Mouse (Mus musculus): Measurements from ENCODE around the gene Slc44a4.
"Not testable (repeated sequence)": the region's sequence is repeated elsewhere in the genome, so short reads cannot be mapped to it uniquely, and the experiment has no call there.

The Slc44a4 gene

GRCm38 (mm10) chr17:34959130-34959778 is 45.0 kb downstream of the Slc44a4 start, which contains the start of gene Hspa1b:
Gene Hspa1b, minus strand, starts transcription at chr17:34959238.
- CTCF ChIA-PET = not testable (repeated sequence)

GRCm38 (mm10) chr17:34959881-34960515 is 45.7 kb downstream of the Slc44a4 start:
- CTCF ChIA-PET = interaction anchor here (0.6 kb wide), 2 partner anchors 13 to 548 kb away, joined by 3 to 9 read pairs; no protein-coding TSS in a partner anchor

- CTCF ChIA-PET = interaction anchor here (0.6 kb wide), 2 partner anchors 12 to 549 kb away, joined by 3 to 9 read pairs; no protein-coding TSS in a partner anchor
Measured at GRCm38 (mm10) chr17:34960702-34961493, 46.6 kb downstream of the Slc44a4 start.

- CTCF ChIA-PET = interaction anchor here (0.5 to 0.7 kb wide), 2 partner anchors 46 to 110 kb away, joined by 3 to 9 read pairs; no protein-coding TSS in a partner anchor
Measured at GRCm38 (mm10) chr17:34962125-34962524, 47.9 kb downstream of the Slc44a4 start.

- CTCF ChIA-PET = interaction anchor here (0.7 to 1.4 kb wide), 2 partner anchors 9 to 47 kb away, joined by 3 to 9 read pairs; partner anchors contain the start of genes Hspa1a and Hspa1l
Measured at GRCm38 (mm10) chr17:34962841-34963240, 48.6 kb downstream of the Slc44a4 start.

- CTCF ChIA-PET = no interaction called here
Measured at GRCm38 (mm10) chr17:34964640-34965049, 50.4 kb downstream of the Slc44a4 start.

- CTCF ChIA-PET = no interaction called here
Measured at GRCm38 (mm10) chr17:34965627-34966026, 51.4 kb downstream of the Slc44a4 start.

- CTCF ChIA-PET = not testable (repeated sequence)
Measured at GRCm38 (mm10) chr17:34969822-34970221, 55.6 kb downstream of the Slc44a4 start, which contains the start of gene Gm20481. Gene Gm20481, plus strand, starts transcription at chr17:34969912.

GRCm38 (mm10) chr17:34970850-34971249 is 56.6 kb downstream of the Slc44a4 start:
- CTCF ChIA-PET = not testable (repeated sequence)

GRCm38 (mm10) chr17:34971694-34972068 is 57.4 kb downstream of the Slc44a4 start:
- CTCF ChIA-PET = interaction anchor here (1.2 kb wide), 1 partner anchor 9 kb away, joined by 3 read pairs; no protein-coding TSS in a partner anchor

- CTCF ChIA-PET = interaction anchor here (1.2 kb wide), 1 partner anchor 9 kb away, joined by 3 read pairs; no protein-coding TSS in a partner anchor
Measured at GRCm38 (mm10) chr17:34972069-34972749, 57.9 kb downstream of the Slc44a4 start, which contains the start of the genes Hspa1a and Hspa1l. Gene Hspa1a, minus strand, starts transcription at chr17:34972156. Gene Hspa1l, plus strand, starts transcription at chr17:34972703.

GRCm38 (mm10) chr17:34975581-34976492 is 61.6 kb downstream of the Slc44a4 start:
- CTCF ChIA-PET = no interaction called here

- CTCF ChIA-PET = no interaction called here
Measured at GRCm38 (mm10) chr17:34977000-34977399, 62.7 kb downstream of the Slc44a4 start.

GRCm38 (mm10) chr17:34978239-34978638 is 64.0 kb downstream of the Slc44a4 start:
- CTCF ChIA-PET = interaction anchor here (0.6 kb wide), 1 partner anchor 53 kb away, joined by 3 read pairs; no protein-coding TSS in a partner anchor

GRCm38 (mm10) chr17:34979631-34980030 is 65.4 kb downstream of the Slc44a4 start:
- CTCF ChIA-PET = no interaction called here
